Mouse (Mus musculus): ENCODE measurements around the gene Gm3409. TPM values are rescaled to one million over a fixed set of nuclear protein-coding genes. Genes with fewer than 3 reads are reported as not detected.
"Not testable (repeated sequence)": the region's sequence is repeated elsewhere in the genome, so short reads cannot be mapped to it uniquely, and the experiment has no call there.

Gm3409 gene
- not detected in 2 replicates for polyA plus RNA-seq (2012)

GRCm38 (mm10) chr5:146537347-146537746 lies at the start of gene Gm3409:
Gm3409 (plus strand) TSS chr5:146537647.
- TF ChIP-seq GATA1 (IDR thresholded peaks at IDR 0.05; ENCODE audit: low read length) = not testable (repeated sequence)

- not testable (repeated sequence) for TF ChIP-seq GATA1 (IDR thresholded peaks at IDR 0.05; ENCODE audit: low read length)
Measured at GRCm38 (mm10) chr5:146491063-146491462, 46.4 kb upstream of the Gm3409 start, which contains the start of gene Gm6370. Gm6370 (plus strand) TSS chr5:146491363.

- not testable (repeated sequence) for TF ChIP-seq GATA1 (IDR thresholded peaks at IDR 0.05; ENCODE audit: low read length)
Measured at GRCm38 (mm10) chr5:146502099-146502498, 35.3 kb upstream of the Gm3409 start, which contains the start of gene 4930449I24Rik. 4930449I24Rik (plus strand) TSS chr5:146502399.

GRCm38 (mm10) chr5:146513823-146514222 lies 23.6 kb upstream of the Gm3409 start, which contains the start of gene Gm3402:
Gm3402 (plus strand) TSS chr5:146514123.
- TF ChIP-seq GATA1 (IDR thresholded peaks at IDR 0.05; ENCODE audit: low read length) = not testable (repeated sequence)

GRCm38 (mm10) chr5:146525501-146525900 lies 11.9 kb upstream of the Gm3409 start, which contains the start of gene Gm3404:
Gm3404 (plus strand) TSS chr5:146525801.
- TF ChIP-seq GATA1 (IDR thresholded peaks at IDR 0.05; ENCODE audit: low read length) = not testable (repeated sequence)

- TF ChIP-seq GATA1 (IDR thresholded peaks at IDR 0.05; ENCODE audit: low read length) = not testable (repeated sequence)
Measured at GRCm38 (mm10) chr5:146555836-146556235, 18.4 kb downstream of the Gm3409 start, which contains the start of gene Gm3415. Gm3415 (plus strand) TSS chr5:146556136.

GRCm38 (mm10) chr5:146564259-146564658 lies 26.8 kb downstream of the Gm3409 start:
- no peak for TF ChIP-seq GATA1 (IDR thresholded peaks at IDR 0.05; ENCODE audit: low read length)

GRCm38 (mm10) chr5:146567054-146567453 lies 29.6 kb downstream of the Gm3409 start:
- TF ChIP-seq GATA1 (IDR thresholded peaks at IDR 0.05; ENCODE audit: low read length) = no peak

- no peak for TF ChIP-seq GATA1 (IDR thresholded peaks at IDR 0.05; ENCODE audit: low read length)
Measured at GRCm38 (mm10) chr5:146576668-146577067, 39.2 kb downstream of the Gm3409 start.

- TF ChIP-seq GATA1 (IDR thresholded peaks at IDR 0.05; ENCODE audit: low read length) = no peak
Measured at GRCm38 (mm10) chr5:146584156-146584477, 46.7 kb downstream of the Gm3409 start.

- no peak for TF ChIP-seq GATA1 (IDR thresholded peaks at IDR 0.05; ENCODE audit: low read length)
Measured at GRCm38 (mm10) chr5:146584478-146585306, 47.2 kb downstream of the Gm3409 start, which contains the start of gene Gpr12. Gpr12 (minus strand) TSS chr5:146585239.

- TF ChIP-seq GATA1 (IDR thresholded peaks at IDR 0.05; ENCODE audit: low read length) = no peak
Measured at GRCm38 (mm10) chr5:146585307-146585651, 47.8 kb downstream of the Gm3409 start.

GRCm38 (mm10) chr5:146586357-146587070 lies 49.1 kb downstream of the Gm3409 start:
- TF ChIP-seq GATA1 (IDR thresholded peaks at IDR 0.05; ENCODE audit: low read length) = no peak

Other genes with a start within 250 kb of the Gm3409 start
- not detected in 2 replicates for gene Wasf3, start 152.7 kb upstream of the Gm3409 start, polyA plus RNA-seq (2012)
- gene Gm6408, start 55.7 kb upstream of the Gm3409 start, polyA plus RNA-seq (2012) = not detected in 2 replicates
- gene Gm6370, start 46.3 kb upstream of the Gm3409 start, polyA plus RNA-seq (2012) = not detected in 2 replicates
- gene 4930449I24Rik, start 35.2 kb upstream of the Gm3409 start, polyA plus RNA-seq (2012) = not detected in 2 replicates
- gene Gm3402, start 23.5 kb upstream of the Gm3409 start, polyA plus RNA-seq (2012) = not detected in 2 replicates
- not detected in 2 replicates for gene Gm3404, start 11.8 kb upstream of the Gm3409 start, polyA plus RNA-seq (2012)
- gene Gm3415, start 18.5 kb downstream of the Gm3409 start, polyA plus RNA-seq (2012) = not detected in 2 replicates
- not detected in 2 replicates for gene Gpr12, start 47.6 kb downstream of the Gm3409 start, polyA plus RNA-seq (2012)